Mouse (Mus musculus) spleen, adult 10 weeks (tissue): ENCODE data around the gene Serpina3k. TPM values are rescaled to one million over a fixed set of nuclear protein-coding genes. Genes with fewer than 3 reads are reported as not detected.

Experiments
- polyA plus RNA-seq: library from polyadenylated mRNA; stranded (reverse); fragments of 350-450 nt; fragmentation: Illumina TruSeq; extraction: RNeasy Lipid Tissue Mini Kit (QIAGEN cat#74804); gene quantifications from one replicate; pipeline ENCODE4 v1.2.3, GENCODE M21; 2015; ENCODE audit warnings: low replicate concordance; ENCODE audit not compliant: insufficient read depth

The Serpina3k gene
- polyA plus RNA-seq = not detected

DNA sequence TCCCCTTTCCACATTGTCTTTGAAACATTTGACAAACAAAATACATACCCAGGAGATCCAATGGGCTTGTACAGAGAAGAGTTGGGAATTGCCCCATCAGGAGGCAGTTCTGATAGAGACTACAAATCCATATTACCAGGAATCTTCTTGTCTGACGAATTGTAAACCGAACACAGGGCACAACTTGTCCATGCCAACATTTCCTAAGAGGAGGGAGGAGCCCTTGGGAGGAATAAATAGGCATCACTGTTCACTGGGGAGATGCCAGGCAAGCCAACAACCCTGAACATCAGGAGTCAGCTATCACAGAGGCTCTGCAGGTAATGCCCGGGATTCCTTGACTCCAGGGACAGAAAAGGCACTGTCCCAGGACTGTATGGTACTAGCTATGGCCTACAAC, at the start of gene Serpina3k, which contains the start of gene Serpina3m:
TSS of gene Serpina3k (plus strand) at position 261 of the 400 bp plus-strand sequence.
TSS of gene Serpina3m (plus strand) at position 261 of the 400 bp plus-strand sequence.

DNA sequence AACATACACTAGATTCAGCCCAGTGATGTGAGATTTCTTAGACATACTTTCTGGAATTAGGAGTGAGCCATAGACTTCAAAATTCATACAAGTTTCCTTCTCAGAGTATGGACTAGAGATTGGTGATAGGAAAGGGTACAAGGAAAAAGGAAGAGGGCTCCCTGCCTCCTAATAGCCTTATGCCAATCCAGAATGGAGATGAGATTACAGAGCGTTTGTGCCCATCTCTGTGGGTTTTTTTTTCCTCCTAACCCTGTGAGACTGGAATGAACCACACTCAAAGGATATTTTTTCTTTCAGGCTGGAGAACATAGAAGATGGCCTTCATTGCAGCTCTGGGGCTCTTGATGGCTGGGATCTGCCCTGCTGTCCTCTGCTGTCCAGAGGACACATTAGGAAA, 24.0 kb upstream of the Serpina3k start, which contains the start of gene Serpina3j:
TSS of gene Serpina3j (plus strand) at position 301 of the 400 bp plus-strand sequence.

Other genes with a start within 250 kb of the Serpina3k start
- gene Serpina5, start 237.4 kb upstream of the Serpina3k start, polyA plus RNA-seq = not detected
- not detected for gene Serpina3a, start 225.8 kb upstream of the Serpina3k start, polyA plus RNA-seq
- 0.65 TPM for gene Serpina3b, start 210.5 kb upstream of the Serpina3k start, polyA plus RNA-seq
- gene Serpina3c, start 184.6 kb upstream of the Serpina3k start, polyA plus RNA-seq = 1.0 TPM
- 16.8 TPM for gene Serpina3f, start 123.9 kb upstream of the Serpina3k start, polyA plus RNA-seq
- gene Serpina3g, start 102.2 kb upstream of the Serpina3k start, polyA plus RNA-seq = 257 TPM
- 2.7 TPM for gene Serpina3i, start 75.4 kb upstream of the Serpina3k start, polyA plus RNA-seq
- not detected for gene Serpina3j, start 23.9 kb upstream of the Serpina3k start, polyA plus RNA-seq
- 0.28 TPM for gene Serpina3m, start within 50 bp of the Serpina3k start, polyA plus RNA-seq
- 34.0 TPM for gene Serpina3n, start 68.2 kb downstream of the Serpina3k start, polyA plus RNA-seq
- not detected for gene Gsc, start 134.8 kb downstream of the Serpina3k start, polyA plus RNA-seq